In genomic region chr6:124779222-124779983, GRCm38 (mm10) we compare ENCODE assay signal across 8 mouse cellular contexts. TPM values are rescaled to one million over a fixed set of nuclear protein-coding genes. Genes with fewer than 3 reads are reported as not detected.
A peak's percentile ranks its signal among the peaks of the same experiment; 100 is the strongest.
DNase-seq lines count a peak whose midpoint lies in the region.

Gene Lrrc23 (minus strand): TSS chr6:124779727.

- peak; percentile 42 for DNase-seq in ovary, postnatal 14 days (ENCODE audit: low spot score)
- DNase-seq in ovary, postnatal 10 days (ENCODE audit: low spot score): no peak
- DNase-seq in embryo, embryonic 11 days: peak; percentile 83
- peak; percentile 59 to 68 for DNase-seq in heart, postnatal 10 days
- DNase-seq in kidney, postnatal 4 days: peak; percentile 47 to 58
- DNase-seq in mesoderm, embryonic 11.5 days (ENCODE audit: low read depth, low spot score): peak; percentile 73
- DNase-seq in thymus, adult 18-20 months: peak; percentile 51 to 74
- no peak for DNase-seq in layer of hippocampus, postnatal 25 days (ENCODE audit: extremely low spot score in 1 of 2, low spot score in 1 of 2)

- intact Hi-C loops in heart, postnatal 10 days (cut with DNase I): no loop called here

RNA-seq across cellular contexts. Expression of gene Lrrc23, which starts in this region (rescaled TPM):
- total RNA-seq in heart, postnatal 10 days (2021): not detected
- 1 to 10 TPM; 1.7 TPM for total RNA-seq in layer of hippocampus, postnatal 25 days (2021)

Comparison
In these comparisons a context has a peak if more than half of its experiments do, and no peak if none do; other contexts are left out.
1. DNase-seq: peak in ovary, postnatal 14 days (single experiment), embryo, embryonic 11 days (single experiment), kidney, postnatal 4 days (2 of 2), mesoderm, embryonic 11.5 days (single experiment) and thymus, adult 18-20 months (2 of 2); none in ovary, postnatal 10 days (single experiment) and layer of hippocampus, postnatal 25 days (0 of 2).
2. Peak in DNase-seq in heart, postnatal 10 days; RNA of the gene not detected or under 1 TPM.